Mouse (Mus musculus) gastrocnemius, postnatal 36 days (tissue): ENCODE results near the gene Ctbs. TPM values are rescaled to one million over a fixed set of nuclear protein-coding genes. Genes with fewer than 3 reads are reported as not detected.

Experiments used
- DNase-seq, 2 experiments: peaks; one replicate each; pipeline ENCODE4 v3.0.0; 2022
- intact Hi-C: fragments of 180-260 bp; cut with DNase I; formaldehyde crosslinking; loops from one replicate; pipeline ENCODE4 v1.15.1; 2025
- total RNA-seq, 2 experiments: library from RNA; stranded (reverse); gene quantifications; 2 replicates each; pipeline ENCODE4 v1.2.3; 2021

Gene Ctbs
- total RNA-seq, 2 experiments from 2014 or later = 4.0 to 5.7 TPM

DNA sequence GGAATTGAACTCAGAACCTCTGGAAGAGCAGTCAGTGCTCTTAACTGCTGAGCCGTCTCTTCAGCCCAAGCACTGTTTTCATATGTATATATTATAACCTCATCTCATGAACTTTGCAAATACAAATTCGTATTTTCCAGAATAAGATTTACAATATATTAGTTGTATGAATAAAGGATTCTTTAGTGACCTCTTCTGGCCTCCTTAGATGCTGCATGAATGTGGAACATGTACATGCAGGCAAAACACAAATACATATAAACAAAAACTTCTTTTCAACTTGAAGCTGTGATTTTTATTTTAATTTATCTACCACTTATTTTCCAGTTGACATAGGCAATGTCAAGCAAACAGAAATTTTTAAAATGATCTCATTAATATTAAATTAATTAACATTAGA is 32.4 kb downstream of the Ctbs start:
- DNase-seq = no peak
- intact Hi-C loops = no loop called here

DNA sequence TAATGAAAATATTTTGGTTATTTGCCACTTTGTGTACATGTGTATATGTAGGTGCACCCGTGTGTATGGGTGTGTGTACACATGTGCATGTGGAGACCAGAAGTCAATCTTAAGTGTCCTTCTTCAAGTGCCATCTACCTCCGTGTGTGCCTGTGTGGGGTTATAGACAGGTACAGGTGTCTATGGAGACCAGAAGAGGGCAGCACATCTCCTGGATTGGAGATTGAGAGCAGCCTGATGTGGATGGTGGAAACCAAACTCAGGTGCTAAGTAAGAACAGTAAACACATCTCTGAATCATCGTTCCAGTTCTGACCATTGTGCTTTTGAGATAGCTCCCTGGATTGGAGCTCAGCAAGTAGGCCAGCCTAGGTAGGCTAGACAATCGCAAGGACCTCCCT is 36.9 kb downstream of the Ctbs start:
- intact Hi-C loops = no loop called here
- no peak for DNase-seq

DNA sequence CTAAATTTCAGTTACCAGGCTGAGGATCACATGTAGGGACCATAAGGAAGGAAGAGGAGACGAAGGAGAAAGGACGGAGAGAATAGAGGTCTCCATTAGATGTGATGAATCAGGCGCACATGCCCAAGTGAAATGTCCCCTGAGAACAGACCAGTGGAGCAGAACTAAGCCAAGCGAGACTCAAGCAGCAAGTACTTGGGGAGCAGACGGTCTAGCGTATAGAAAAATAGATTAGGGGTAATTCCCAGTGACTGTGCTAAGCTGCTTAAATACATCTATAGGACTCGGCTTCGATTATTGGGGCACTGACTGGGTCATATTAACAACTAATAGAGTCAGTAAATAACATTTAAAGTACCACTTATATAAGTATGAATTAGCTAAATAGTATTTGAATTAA is 45.3 kb downstream of the Ctbs start:
- intact Hi-C loops = loop anchor here (5.0 to 10.0 kb wide), 2 partner anchors 43 to 150 kb away; no protein-coding TSS in a partner anchor
- no peak for DNase-seq

DNA sequence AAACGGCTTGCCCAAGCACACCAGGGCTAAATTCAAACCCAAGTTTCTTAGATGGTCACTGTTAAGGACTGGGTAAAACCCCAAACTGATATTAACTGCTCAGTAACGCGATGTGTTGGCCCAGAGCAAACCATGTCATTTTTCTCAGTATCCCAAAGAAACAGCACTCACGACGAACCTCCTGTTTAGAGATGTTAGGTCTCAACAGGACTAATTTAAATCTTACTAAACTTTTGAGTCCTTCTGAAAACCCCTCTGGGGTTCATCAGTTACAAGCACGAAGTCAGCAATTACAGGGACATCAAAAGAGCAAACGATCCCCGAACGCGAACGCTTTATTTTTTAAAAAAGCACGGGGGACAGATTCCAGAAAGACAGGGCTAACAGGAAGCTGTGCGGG is 49.4 kb downstream of the Ctbs start:
- DNase-seq = no peak
- intact Hi-C loops = loop anchor here (5.0 to 10.0 kb wide), 2 partner anchors 47 to 154 kb away; no protein-coding TSS in a partner anchor

DNA sequence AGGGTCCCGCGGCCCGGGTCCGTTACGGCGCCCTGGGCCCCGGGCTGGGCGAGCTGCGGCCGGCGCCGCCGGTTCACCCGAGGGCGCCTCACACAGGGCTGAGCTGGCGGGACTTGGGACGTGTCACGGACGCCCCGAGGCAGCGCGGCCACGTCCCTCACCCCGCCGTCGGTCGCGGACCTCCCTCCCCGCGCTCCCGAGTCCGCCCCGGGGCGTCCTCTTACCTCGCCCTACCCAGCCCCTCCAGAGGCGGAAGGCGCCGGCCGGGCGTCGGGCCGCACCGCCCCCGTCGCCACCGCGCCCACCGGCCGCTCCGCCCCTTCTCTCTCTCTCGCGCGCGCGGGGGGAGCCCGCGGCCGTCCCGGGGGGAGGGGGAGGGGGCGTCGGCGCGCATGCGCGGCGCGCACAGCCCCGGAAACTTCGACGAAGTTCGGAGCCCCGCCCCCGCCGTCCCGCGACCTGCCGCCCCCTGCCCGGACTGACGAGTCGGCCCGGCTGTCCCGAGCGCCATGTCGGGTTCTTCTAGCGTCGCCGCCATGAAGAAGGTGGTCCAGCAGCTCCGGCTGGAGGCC is 49.9 kb downstream of the Ctbs start, which contains the start of the genes Spata1 and Gng5:
Gene Spata1 (minus strand): TSS at position 323 of the 572 bp plus-strand sequence.
Gene Gng5 (plus strand): TSS at position 377 of the 572 bp plus-strand sequence.
- intact Hi-C loops = loop anchor here (1.0 to 10.0 kb wide), 3 partner anchors 22 to 155 kb away; partner anchors contain the start of gene Rpf1

DNA sequence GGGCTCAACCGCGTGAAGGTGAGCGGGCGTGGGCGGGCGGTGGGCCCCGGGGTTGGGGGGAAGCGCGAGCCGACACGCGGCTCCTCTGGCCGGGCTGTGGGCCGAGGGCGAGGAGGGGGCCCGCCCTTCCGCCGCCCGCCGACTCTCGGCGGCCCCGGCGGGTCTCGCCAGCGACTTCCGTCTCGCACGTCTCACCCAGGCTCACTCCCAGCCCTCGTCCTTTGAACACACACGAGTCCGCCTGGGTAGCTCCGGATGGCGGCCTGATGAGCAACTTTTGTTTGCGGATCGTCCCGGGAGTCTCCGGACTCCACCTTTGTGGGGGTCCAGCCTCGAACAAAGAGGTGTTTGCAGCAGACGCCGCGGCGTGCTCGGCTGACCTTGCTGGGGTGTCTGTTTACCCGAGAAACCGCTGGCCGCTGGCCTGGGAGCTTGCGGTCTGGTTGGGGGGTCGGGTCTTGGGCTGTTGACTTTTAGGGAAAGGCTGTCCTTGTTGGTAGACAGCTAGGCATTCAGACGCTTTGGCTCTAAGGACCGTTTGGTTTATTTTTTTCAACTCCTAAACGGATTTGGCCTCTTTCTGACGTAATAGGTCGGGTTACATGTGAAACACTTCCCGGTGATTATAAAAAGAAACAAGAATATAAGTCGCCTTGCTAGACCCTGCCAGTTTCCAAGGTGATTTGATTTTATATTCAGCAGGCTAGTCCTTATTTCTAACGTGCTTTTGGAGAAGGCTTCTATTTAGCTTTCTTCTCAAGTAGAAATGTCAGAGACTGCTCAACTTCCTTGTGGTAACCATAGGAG is 50.6 kb downstream of the Ctbs start:
- intact Hi-C loops = loop anchor here (1.0 kb wide), 1 partner anchor 21 kb away; the partner anchor contains the start of gene Rpf1
- peak; percentile 45 to 64 for DNase-seq

More for the DNA sequence above, 49.9 kb downstream of the Ctbs start, which contains the start of the genes Spata1 and Gng5:
- DNase-seq = peak; percentile 78 to 82

DNA sequence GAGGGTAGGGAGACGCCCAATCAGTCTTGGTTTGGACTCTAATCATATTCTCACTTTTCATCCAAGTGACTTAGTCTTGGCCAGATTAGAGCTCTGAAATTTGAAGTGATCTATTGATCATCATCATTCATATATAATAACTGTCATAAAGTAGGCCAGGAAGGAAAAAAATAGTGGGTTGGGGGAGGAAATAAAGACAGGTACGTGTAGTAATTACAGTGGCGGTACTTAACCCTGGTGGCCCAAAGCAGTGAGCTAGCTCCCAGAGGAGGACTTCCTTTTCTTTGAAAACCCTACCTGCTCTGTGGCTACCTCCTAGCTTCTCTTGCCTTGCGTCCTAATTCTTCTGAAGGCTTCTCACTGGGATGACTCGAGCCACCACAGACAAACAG is 51.2 kb downstream of the Ctbs start:
- DNase-seq = no peak
- intact Hi-C loops = loop anchor here (1.0 kb wide), 1 partner anchor 20 kb away; the partner anchor contains the start of gene Rpf1

DNA sequence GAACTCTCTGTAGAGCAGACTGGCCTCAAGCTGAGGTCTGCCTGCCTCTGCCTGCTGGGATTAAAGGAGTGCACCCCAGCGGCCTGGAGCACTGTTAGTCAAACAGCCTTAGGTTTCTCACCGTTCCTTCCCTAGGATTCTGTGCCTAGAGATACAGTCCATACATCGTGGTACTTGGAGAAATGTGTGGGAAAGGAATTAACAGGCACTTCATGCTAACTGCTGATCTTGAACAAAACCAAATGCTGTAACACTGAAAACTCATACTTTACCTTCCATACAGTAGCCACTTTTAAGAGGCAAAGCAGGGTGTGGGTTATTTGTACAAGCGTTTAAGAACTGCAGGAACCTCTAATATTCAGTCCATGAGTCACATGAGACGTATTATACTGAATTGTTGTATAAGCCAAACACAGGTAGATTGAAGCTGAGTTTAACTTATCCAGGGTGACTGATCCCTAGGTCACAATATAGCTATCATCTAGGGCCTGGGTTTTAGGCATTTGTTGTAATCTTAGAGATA is 52.1 kb downstream of the Ctbs start:
- no peak for DNase-seq
- intact Hi-C loops = no loop called here

DNA sequence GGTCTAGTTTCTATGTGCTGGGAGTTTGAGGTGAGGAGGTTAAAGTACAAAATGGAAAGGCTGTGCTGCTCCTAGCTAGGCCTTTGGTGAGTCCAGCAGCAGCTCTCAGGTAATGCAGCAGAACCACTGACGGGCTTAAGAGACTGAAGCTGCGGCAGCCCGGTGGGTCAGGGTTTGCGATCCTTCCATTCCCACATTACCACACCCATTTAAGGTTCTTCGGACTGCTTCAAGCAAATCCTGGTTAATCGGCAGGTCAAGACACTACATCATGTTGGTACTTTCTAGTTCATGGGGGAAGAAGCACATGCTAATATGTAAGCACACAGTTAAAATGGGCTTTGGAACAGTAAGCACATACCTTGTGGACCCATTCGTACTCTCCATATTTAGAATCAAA is 57.1 kb downstream of the Ctbs start:
- no peak for DNase-seq
- intact Hi-C loops = no loop called here

Other genes with a start within 250 kb of the Ctbs start
- under 1 TPM in 1 of 2 experiments, not detected in 1; 0.17 TPM for gene Lpar3, start 228.8 kb upstream of the Ctbs start, total RNA-seq
- 10 to 100 TPM; 25.9 to 33.6 TPM for gene Ssx2ip, start 45.2 kb upstream of the Ctbs start, total RNA-seq
- 1 to 10 TPM; 3.4 to 4.9 TPM for gene Spata1, start 50.0 kb downstream of the Ctbs start, total RNA-seq
- 100 to 1,000 TPM; 372 to 423 TPM for gene Gng5, start 50.0 kb downstream of the Ctbs start, total RNA-seq
- 10 to 100 TPM in 1 of 2 experiments, 1 to 10 TPM in 1; 8.4 to 11.8 TPM for gene Rpf1, start 71.6 kb downstream of the Ctbs start, total RNA-seq
- gene Uox, start 120.6 kb downstream of the Ctbs start, total RNA-seq = under 1 TPM in 1 of 2 experiments, not detected in 1; 0.46 TPM
- gene Dnase2b, start 165.8 kb downstream of the Ctbs start, total RNA-seq = not detected
- not detected for gene 4930503B20Rik, start 201.5 kb downstream of the Ctbs start, total RNA-seq
- gene Samd13, start 235.8 kb downstream of the Ctbs start, total RNA-seq = under 1 TPM; 0.39 to 0.82 TPM